Mouse (Mus musculus) spleen, adult 10 weeks (tissue): ENCODE measurements around the gene Hist1h2bg. TPM values are rescaled to one million over a fixed set of nuclear protein-coding genes. Genes with fewer than 3 reads are reported as not detected.

Source experiments
- polyA plus RNA-seq: library from polyadenylated mRNA; stranded (reverse); fragments of 350-450 nt; fragmentation: Illumina TruSeq; extraction: RNeasy Lipid Tissue Mini Kit (QIAGEN cat#74804); gene quantifications from one replicate; pipeline ENCODE4 v1.2.3, GENCODE M21; 2015; ENCODE audit warnings: low replicate concordance; ENCODE audit not compliant: insufficient read depth

Hist1h2bg gene
- polyA plus RNA-seq, 1 experiment from 2014 or later = 1.1 TPM

Other genes starting within 250 kb of the Hist1h2bg start
- 40.2 TPM for gene Zfp322a, start 202.2 kb upstream of the Hist1h2bg start, polyA plus RNA-seq
- 3.6 TPM for gene Abt1, start 147.5 kb upstream of the Hist1h2bg start, polyA plus RNA-seq
- gene Btn1a1, start 105.5 kb upstream of the Hist1h2bg start, polyA plus RNA-seq = 0.23 TPM
- 0.15 TPM for gene Btn2a2, start 82.5 kb upstream of the Hist1h2bg start, polyA plus RNA-seq
- not detected for gene Hist1h4h, start 40.3 kb upstream of the Hist1h2bg start, polyA plus RNA-seq
- gene Hist1h2af, start 37.5 kb upstream of the Hist1h2bg start, polyA plus RNA-seq = not detected
- gene Hist1h3g, start 36.0 kb upstream of the Hist1h2bg start, polyA plus RNA-seq = not detected
- gene Hist1h2bh, start 28.0 kb upstream of the Hist1h2bg start, polyA plus RNA-seq = 0.36 TPM
- gene Hist1h3f, start 27.3 kb upstream of the Hist1h2bg start, polyA plus RNA-seq = not detected
- not detected for gene Hist1h4f, start 19.7 kb upstream of the Hist1h2bg start, polyA plus RNA-seq
- gene Hist1h1d, start 18.1 kb upstream of the Hist1h2bg start, polyA plus RNA-seq = 0.11 TPM
- gene Hist1h3e, start 9.0 kb upstream of the Hist1h2bg start, polyA plus RNA-seq = not detected
- gene Hist1h2ae, start 176 bp upstream of the Hist1h2bg start, polyA plus RNA-seq = 0.52 TPM
- not detected for gene Hist1h2bf, start 2.8 kb downstream of the Hist1h2bg start, polyA plus RNA-seq
- gene Hist1h2ad, start 3.0 kb downstream of the Hist1h2bg start, polyA plus RNA-seq = not detected
- 0.39 TPM for gene Hist1h3d, start 4.4 kb downstream of the Hist1h2bg start, polyA plus RNA-seq
- gene Hist1h4d, start 10.2 kb downstream of the Hist1h2bg start, polyA plus RNA-seq = not detected
- 3.3 TPM for gene Hist1h2be, start 49.7 kb downstream of the Hist1h2bg start, polyA plus RNA-seq
- 0.40 TPM for gene Hist1h1e, start 51.2 kb downstream of the Hist1h2bg start, polyA plus RNA-seq
- gene Hist1h2ac, start 112.6 kb downstream of the Hist1h2bg start, polyA plus RNA-seq = 0.75 TPM
- 19.4 TPM for gene Hist1h2bc, start 112.8 kb downstream of the Hist1h2bg start, polyA plus RNA-seq
- not detected for gene Hist1h1t, start 124.4 kb downstream of the Hist1h2bg start, polyA plus RNA-seq
- gene Hist1h4c, start 127.1 kb downstream of the Hist1h2bg start, polyA plus RNA-seq = not detected
- 28.5 TPM for gene Hfe, start 139.5 kb downstream of the Hist1h2bg start, polyA plus RNA-seq
- gene Hist1h1c, start 167.4 kb downstream of the Hist1h2bg start, polyA plus RNA-seq = 26.6 TPM
- not detected for gene Hist1h3c, start 174.2 kb downstream of the Hist1h2bg start, polyA plus RNA-seq
- gene Hist1h2bb, start 175.3 kb downstream of the Hist1h2bg start, polyA plus RNA-seq = not detected
- not detected for gene Hist1h2ab, start 179.7 kb downstream of the Hist1h2bg start, polyA plus RNA-seq
- gene Hist1h3b, start 180.9 kb downstream of the Hist1h2bg start, polyA plus RNA-seq = not detected
- not detected for gene Hist1h4b, start 185.6 kb downstream of the Hist1h2bg start, polyA plus RNA-seq
- not detected for gene Hist1h4a, start 189.8 kb downstream of the Hist1h2bg start, polyA plus RNA-seq
- not detected for gene Hist1h3a, start 191.0 kb downstream of the Hist1h2bg start, polyA plus RNA-seq
- gene Hist1h1a, start 192.3 kb downstream of the Hist1h2bg start, polyA plus RNA-seq = not detected
- not detected for gene Trim38, start 198.5 kb downstream of the Hist1h2bg start, polyA plus RNA-seq
- not detected for gene Slc17a2, start 235.6 kb downstream of the Hist1h2bg start, polyA plus RNA-seq